Mouse (Mus musculus) c-Kit-positive CD71-positive TER-119-negative erythroid progenitor cells, embryonic 14.5 days (primary cell): Measurements from ENCODE around the gene Ppp1r11.
"Not testable (repeated sequence)": the region's sequence is repeated elsewhere in the genome, so short reads cannot be mapped to it uniquely, and the experiment has no call there.

ENCODE experiments used
- DNase-seq: peaks from one replicate; pipeline ENCODE4 v3.0.0-alpha.2; 2013; ENCODE audit warnings: low read depth

The Ppp1r11 gene

DNA sequence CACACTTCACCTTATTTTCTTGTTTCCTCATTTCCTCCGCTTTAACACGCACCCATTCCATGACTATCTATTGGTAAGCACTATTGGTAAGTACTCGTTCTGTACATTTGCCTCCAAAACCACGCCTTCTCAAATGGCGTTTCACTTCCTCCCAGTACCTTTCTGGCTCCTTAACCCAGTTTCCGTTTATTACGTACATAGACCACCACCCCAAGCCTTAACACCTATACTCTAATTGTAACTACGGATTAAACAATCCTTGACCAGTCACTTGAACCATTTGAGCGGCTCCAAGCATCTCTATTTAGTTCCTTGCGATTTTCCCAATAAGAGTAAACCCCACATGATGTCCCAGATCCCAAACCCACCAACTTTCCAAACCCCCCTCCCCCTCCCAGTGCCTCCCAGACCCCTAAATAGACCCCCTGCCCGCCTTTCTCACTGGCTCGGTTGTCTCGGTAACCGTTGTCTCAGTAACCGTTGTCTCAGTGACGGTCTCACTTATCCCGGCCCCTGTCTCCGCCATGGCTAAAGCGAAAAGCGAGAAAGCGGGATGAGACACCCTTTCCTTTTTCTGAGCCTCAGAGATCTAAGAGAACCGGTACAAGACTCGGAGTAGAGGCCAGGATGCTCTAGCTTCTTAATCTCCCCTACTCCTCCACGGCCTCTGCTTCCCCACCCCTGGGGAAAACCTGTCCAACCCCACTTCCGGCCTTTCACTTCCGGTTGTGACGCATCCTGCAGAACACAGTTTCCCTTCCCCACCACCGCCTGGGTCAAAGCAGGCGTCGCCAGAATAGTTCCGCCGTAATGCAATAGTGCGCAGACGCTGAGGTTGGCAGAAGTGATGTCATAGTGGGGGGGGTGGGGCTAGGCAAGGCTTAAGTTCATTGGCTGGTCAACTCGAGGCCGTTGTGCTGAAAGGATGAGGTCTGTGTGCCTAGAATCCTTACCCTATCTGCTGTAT is at the start of gene Ppp1r11:
Gene Ppp1r11, minus strand, starts transcription at position 761 of the 967 bp plus-strand sequence.
- DNase-seq = peak; percentile 94

DNA sequence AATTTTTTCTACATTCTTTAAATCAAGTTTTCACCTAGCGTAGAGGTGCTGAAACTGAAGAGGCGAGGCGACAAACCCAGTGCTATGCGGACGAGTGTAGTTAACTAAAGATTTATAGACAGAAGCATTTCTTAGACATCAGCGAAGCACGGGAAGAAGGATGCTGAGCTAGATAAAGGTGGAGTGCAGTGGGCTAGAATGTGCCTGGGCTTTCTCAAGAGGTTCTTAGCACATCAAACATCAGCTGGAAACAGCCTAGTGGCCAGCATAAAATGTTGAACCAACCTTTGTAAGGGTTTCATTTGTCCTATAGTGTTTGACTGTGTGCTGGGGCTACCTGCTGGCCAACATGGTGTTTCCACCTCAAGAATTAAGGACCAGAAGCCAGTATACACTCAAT is 49.3 kb upstream of the Ppp1r11 start, which contains the start of gene Zfp57:
Gene Zfp57, plus strand, starts transcription at position 301 of the 400 bp plus-strand sequence.
- no peak for DNase-seq

DNA sequence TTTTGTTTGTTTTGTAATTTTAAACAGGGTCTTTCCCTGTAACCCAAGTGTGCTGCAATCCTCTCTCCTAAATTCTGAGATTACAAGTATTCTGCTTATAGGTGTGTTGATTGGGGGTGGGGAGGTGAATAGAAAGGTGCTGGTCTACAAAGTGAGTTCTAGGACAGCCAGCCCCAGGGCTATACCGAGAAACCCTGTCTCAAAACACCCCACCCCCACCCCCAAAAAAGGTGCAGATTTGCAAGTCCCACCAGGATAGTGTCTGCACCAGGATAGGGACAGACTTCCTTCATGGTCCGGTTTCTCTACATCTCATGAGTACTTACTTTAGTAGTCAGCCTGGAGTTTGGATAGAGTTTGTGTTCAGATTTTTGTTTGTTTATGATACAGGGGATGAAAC is 46.9 kb upstream of the Ppp1r11 start:
- DNase-seq = no peak

DNA sequence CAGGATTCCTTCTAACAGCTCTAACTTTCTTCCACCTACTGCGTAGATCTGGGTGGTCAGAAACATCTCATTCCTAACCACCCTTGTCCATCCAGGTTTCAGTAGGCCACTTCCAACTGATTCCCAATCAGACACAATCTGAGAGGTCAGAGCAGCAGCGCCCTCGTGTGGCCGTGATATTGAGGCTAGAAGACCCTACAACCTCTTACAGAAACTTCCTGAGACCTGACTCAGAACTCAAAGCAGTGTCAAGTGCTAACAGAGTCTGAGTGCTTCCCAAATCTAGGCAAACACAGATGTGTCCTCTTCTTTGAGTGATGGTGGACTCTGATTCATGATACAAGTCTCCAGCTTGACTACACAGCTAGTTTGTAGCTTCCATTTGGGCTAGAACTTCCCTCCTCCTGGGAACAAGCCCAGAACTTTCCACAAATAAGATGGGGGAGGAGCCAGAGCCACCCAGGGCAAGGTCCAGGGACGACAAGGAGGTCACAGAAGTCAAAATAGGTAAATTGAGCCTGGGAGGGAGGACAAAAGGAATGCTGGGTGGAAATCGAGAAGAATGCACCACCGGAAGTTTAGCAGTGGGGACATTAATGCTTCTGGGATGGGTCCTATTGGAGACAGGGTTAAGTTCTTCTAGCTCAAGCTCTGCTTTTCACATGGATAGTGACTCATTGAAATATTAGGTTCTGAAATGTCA is 45.6 kb upstream of the Ppp1r11 start:
- DNase-seq = peak; percentile 24

DNA sequence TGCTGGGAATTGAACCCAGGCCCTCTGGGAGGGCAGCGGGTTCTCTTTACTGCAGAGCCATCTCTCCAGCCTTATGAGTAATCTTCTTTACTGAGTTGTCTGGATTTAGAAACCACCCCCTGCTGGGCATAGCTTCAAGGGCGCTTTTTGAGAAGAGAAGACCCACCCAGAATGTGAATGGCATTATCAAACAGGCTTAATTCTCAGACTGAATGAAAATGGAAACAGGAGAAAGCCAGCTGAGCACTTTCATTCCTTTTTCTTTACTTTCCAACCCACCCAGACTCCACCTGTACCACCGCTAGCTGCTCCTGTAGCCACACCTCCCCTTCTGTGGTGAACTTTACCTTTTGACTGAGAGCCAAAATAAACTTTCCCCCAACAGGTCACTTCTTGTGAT is 43.9 kb upstream of the Ppp1r11 start:
- no peak for DNase-seq

DNA sequence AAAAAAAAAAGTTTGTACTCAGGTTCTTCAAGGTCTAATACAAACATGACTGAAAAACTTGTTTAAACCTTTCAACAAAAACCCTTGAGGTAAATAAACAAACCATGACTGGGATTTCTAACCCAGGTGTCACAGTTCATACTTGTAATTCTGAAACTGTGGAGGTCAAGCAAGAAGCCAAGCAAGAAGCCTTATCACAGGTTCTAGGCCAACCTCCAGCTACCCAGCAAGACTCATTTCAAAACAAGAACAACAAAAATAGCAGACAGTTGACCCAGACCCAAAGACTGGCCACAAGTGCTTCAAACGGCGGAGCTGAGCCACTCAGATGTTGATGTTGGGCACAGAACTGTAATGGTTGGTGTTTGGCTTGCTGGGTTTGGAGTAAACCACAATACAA is 43.0 kb upstream of the Ppp1r11 start:
- DNase-seq = no peak

DNA sequence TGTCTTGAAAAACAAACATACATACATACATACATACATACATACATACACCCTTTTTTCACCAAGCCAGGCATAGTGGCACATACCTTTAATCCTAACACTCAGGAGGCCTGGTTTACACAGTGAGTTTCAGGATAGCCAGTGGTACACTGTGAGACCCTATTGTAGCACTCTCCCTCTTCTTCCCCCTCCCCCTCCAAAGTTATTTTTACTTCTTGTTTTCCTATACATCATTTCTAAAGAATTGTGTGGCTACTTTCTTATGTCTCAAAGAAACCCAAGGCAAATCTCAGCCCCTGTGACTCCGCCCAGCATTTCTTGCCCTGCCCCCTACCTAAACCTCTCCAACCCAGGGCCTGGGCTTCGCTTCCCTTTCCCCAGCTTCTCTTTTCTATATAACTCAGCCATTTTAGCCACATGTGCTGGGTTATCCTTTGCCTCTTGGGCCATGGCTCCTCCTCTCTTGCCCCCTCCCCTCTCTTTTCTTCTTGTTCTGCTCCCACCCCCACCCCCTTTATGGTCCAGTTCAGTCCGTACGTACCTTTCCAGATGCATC is 42.3 kb upstream of the Ppp1r11 start:
- DNase-seq = no peak

DNA sequence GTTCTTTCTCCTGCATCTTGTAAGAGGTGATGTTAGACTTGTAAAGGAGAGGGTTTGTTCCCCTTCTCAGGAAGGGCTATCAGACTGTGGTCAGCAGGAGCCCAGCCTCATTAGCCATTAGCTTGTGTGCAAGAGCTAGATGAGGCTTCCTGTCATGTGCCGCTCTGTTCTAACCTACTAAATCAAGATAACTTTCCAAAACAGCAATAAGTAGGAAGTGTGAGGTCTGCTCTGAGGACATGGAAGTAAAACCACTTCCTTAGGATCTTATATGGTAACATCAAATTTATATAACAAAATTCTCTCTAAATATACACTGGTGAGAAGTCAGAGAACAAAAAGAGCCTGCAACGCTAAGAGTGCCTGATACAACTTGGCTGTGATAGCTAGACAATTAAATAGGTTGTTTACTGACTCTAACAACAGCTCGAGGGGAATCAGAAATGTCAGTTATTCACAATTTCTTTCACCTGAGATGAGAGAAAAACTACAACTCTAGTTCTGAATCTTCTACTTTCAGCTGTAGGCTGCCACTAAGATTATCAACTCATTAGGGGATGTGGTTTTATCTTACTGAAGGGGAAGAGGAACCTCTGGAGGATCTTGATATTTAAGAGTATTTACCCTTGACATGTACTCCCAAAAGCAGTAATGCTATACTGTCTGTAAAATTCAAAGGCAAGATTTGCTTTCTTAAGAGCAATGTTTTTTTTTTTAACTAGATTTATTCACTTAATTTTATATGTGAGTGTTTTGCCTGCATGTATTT is 41.0 kb upstream of the Ppp1r11 start:
- DNase-seq = no peak

GRCm38 (mm10) chr17:36990630-36991029 is 39.1 kb upstream of the Ppp1r11 start:
- not testable (repeated sequence) for DNase-seq

GRCm38 (mm10) chr17:36989437-36989836 is 37.9 kb upstream of the Ppp1r11 start, which contains the start of gene H2-M5:
H2-M5 (minus strand) TSS chr17:36989537.
- no peak for DNase-seq

- no peak for DNase-seq
Measured at GRCm38 (mm10) chr17:36988475-36988874, 36.9 kb upstream of the Ppp1r11 start.

- DNase-seq = no peak
Measured at GRCm38 (mm10) chr17:36982253-36983155, 31.0 kb upstream of the Ppp1r11 start.

DNA sequence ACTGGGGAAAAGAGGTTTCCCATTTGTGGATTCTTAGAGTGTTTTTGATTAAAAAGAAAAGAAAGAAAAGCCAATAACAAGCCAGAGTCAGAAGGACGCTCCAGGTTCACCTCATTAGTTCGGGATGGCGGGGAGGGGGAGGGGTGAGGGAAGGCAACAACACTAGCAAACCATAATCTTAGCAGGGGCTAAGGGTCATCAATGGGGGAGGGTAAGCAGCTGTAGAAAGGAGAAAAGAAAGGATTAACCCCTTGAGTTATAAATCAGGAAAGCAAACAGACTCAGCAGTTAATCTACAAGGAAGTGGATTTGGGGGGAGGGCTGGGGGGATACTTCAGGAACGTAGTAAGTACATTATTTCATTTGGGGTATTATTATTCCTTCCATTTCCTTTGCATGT is 30.3 kb upstream of the Ppp1r11 start:
- no peak for DNase-seq

- DNase-seq = no peak
Measured at GRCm38 (mm10) chr17:36981221-36981813, 29.8 kb upstream of the Ppp1r11 start, which contains the start of gene 2410137M14Rik. 2410137M14Rik (minus strand) TSS chr17:36981237.

- DNase-seq = no peak
Measured at GRCm38 (mm10) chr17:36973271-36973787, 21.8 kb upstream of the Ppp1r11 start.

DNA sequence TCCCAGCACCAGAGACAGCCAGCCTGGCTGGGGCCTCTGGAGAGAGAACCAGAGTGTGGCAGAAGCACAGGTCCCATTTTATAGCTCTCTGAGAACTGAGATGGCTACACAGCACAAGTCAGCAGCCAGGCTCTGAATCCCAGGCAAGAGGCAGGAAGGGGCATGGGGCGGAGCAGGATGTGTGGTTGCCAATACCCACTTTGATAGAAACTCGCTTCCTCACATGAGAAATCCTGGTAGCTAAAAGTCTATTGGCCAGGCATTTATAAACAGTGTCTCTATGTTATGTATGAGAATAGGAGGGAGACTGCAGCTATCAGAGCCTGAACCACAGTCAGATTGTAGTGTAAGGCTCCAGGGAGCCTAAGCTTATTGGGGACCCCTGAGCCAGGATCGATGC is 21.2 kb upstream of the Ppp1r11 start:
- no peak for DNase-seq

DNA sequence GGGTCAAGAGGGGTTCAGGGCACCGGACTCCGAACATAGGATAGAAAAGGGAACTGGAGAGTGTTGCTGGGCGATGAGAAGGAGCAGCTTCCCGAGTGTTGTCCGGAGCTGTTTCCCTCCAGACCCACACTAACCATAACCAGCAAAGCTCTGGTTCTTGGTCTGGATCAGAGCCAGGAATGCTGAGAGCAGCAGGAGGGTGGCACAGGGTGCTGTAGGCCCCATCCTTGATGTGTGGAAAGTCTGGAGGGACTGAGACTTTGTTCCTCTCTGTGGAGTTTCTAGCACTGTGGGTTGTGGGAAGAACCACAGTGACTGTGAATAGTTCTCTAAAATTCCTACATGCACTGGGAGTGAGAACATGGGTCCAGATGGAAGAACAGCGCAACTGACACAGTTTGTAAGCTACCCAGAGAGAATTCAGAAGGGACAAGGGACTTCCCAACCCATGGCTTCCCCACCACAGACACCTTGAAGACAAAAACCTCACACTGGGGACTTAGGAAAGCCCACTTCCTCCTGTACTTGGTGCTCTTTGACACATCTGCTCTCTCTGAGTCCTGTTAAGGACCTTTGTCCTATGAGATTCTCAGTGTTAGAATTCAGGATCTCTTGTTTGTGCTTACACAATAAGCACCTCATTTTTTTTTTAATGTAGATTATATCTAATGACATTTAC is 19.8 kb upstream of the Ppp1r11 start:
- no peak for DNase-seq

DNA sequence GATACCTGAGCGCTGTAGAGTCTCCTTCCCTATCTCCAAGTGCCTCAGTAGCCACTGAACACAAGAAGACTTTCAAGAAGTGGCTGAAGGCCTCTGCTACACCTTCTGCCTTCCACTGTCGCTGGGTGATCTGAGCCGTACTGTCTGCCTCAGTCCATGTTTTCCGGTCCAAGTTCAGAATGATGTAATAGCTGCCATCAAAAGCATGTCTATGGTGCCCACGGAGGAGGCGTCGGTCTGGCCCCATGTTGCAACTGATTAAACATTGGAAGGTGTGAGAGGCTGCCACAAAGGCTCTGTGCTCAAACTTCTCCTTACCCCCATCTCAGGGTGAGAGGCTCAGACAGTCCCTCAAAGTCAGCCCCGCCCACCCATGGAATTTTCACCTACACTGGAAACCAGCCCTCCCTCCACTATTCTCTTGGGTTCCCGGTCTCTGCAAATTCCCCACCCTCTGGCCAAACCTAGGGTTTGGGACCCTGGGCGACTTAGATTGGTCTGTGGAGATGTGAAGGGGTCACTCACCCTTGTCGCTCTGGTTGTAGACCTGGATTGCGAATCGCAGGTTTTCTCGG is 18.9 kb upstream of the Ppp1r11 start:
- no peak for DNase-seq

GRCm38 (mm10) chr17:36966875-36967274 is 15.3 kb upstream of the Ppp1r11 start:
- no peak for DNase-seq
